Mouse (Mus musculus) heart, adult 2 months (tissue): ENCODE measurements around the gene Ppil4.

ENCODE experiments used
- CTCF ChIP-seq: fragments of 200-600 bp; IDR thresholded peaks from 2 replicates; pipeline ENCODE4 v1.8.1; 2022; ENCODE audit warnings: antibody characterized with exemption, mild to moderate bottlenecking, moderate library complexity
- EP300 ChIP-seq: fragments of 200-500 bp; IDR thresholded peaks from 2 replicates; pipeline ENCODE4 v1.6.1; 2011; ENCODE audit warnings: low read depth, low read length, control low read depth; ENCODE audit not compliant: insufficient read depth

- no peak for TF ChIP-seq CTCF
- no peak for TF ChIP-seq EP300
Measured at GRCm38 (mm10) chr10:7844161-7844560, 51.5 kb downstream of the Ppil4 start.
